Mouse (Mus musculus) liver, embryonic 13.5 days (tissue): ENCODE measurements around the gene Sort1. TPM values are rescaled to one million over a fixed set of nuclear protein-coding genes. Genes with fewer than 3 reads are reported as not detected.

ENCODE experiments used
- ATAC-seq: fragments of 200-750 bp; cut with Nextera tagmentation; 2 replicates; pipeline ENCODE4 v1.8.0; 2017; ENCODE audit warnings: low read depth, mild to moderate bottlenecking, moderate number of reproducible peaks, moderate library complexity
- DNase-seq: peaks from one replicate; pipeline ENCODE4 v3.0.0; 2022
- H3K27ac ChIP-seq: fragments of 300-500 bp; sonication (generic); 2 replicates; pipeline ENCODE4 v1.5.1; 2015; ENCODE audit warnings: moderate library complexity, mild to moderate bottlenecking, inconsistent platforms
- H3K27me3 ChIP-seq: fragments of 300-500 bp; sonication (generic); 2 replicates; pipeline ENCODE4 v1.6.1; 2015; ENCODE audit warnings: mild to moderate bottlenecking, inconsistent platforms
- H3K36me3 ChIP-seq: fragments of 300-500 bp; sonication (generic); 2 replicates; pipeline ENCODE4 v1.6.1; 2015; ENCODE audit warnings: mild to moderate bottlenecking, inconsistent platforms
- H3K4me1 ChIP-seq: fragments of 300-500 bp; sonication (generic); replicated peaks from 2 replicates; pipeline ENCODE4 v1.6.1; 2015; ENCODE audit warnings: inconsistent platforms
- H3K4me2 ChIP-seq: fragments of 300-500 bp; sonication (generic); 2 replicates; pipeline ENCODE4 v1.6.1; 2015; ENCODE audit warnings: inconsistent platforms, mild to moderate bottlenecking, moderate library complexity
- H3K4me3 ChIP-seq: fragments of 300-500 bp; sonication (generic); replicated peaks from 2 replicates; pipeline ENCODE4 v1.5.1; 2015; ENCODE audit warnings: mild to moderate bottlenecking, inconsistent platforms
- H3K9ac ChIP-seq: fragments of 300-500 bp; sonication (generic); 2 replicates; pipeline ENCODE4 v1.6.1; 2015; ENCODE audit warnings: mild to moderate bottlenecking, inconsistent platforms
- H3K9me3 ChIP-seq: fragments of 300-500 bp; sonication (generic); replicated peaks from 2 replicates; pipeline ENCODE4 v1.6.1; 2016; ENCODE audit warnings: inconsistent platforms
- WGBS: fragments of 180-500 bp; shearing (Covaris S2); methylation state at CpG from one replicate; pipeline ENCODE4 v1.1.7; 2015; ENCODE audit not compliant: insufficient replicate concordance; 5-methylcytosine and 5-hydroxymethylcytosine counted together
- polyA plus RNA-seq: library from polyadenylated mRNA; unstranded; fragments of >200 nt; fragmentation: Nextera tagmentation; extraction: Ambion mirVana; gene quantifications from 2 replicates; pipeline ENCODE4 v1.2.1, GENCODE M21; 2015

The Sort1 gene
- polyA plus RNA-seq, 1 experiment from 2014 or later = 2.6 TPM

DNA sequence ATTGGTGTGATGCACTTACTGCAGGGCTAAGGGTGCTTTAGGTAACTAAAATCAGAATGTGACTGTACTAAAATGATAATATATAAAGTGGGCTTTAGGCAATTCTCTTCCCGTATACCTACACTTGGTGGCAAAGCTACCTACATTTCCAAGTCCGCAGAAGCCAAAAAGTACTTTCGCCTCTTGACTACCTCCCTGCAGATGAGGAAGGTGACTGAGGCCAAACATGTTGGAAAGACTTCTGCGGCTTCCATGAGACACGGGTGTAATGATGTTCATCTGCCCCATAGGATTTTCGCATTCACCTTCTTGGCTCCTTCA, 681 bp upstream of the Sort1 start:
- Histone ChIP-seq H3K36me3 (peaks cover 10% of the 10 kb centered on the region), H3K9me3 (no peaks in the 10 kb centered on the region), H3K27me3 (peaks cover 25% of the 10 kb centered on the region), H3K4me2 (peak overlapping the region; percentile 94), H3K27ac (0 out of 2 replicates have a peak overlapping the region, but pooled peaks have one; percentile 16), H3K4me3 (peak overlapping the region; percentile 74), H3K4me1 (peaks cover 44% of the 10 kb centered on the region), H3K9ac (peak overlapping the region; percentile 72)
- WGBS = 19% methylated on average over 6 of the region's 6 CpGs
- ATAC-seq (no peak), DNase-seq (no peak)

DNA sequence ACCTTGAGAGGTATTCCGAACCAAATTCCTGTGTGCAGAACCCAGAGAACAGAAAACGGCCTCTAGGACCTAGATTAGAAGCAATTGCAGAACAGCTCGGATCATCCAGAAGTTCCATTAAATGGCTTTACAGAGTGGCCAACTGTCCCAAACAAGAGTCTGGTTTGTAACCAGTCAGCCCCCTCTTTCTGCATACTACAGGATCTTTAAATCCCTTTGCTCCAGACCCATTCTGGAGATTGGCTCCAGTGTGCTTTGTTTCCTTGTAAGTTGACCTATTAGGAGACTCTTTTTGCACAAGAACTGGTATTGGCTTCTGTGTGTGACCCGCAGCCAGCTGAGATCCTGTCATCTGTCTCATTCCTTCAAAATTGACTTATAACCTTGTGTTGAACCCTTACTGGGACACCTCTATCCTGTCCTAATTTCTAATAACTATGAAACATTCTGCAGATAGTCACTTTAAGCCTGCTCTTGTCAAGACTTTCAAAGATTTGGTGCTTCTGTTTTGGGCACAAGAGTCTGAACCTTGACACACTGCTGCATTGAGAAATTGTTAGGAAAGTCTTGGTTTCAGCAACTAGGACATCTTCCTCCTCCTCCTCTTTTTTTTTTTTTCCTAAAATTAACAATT, 1.3 kb downstream of the Sort1 start:
- Histone ChIP-seq H3K4me2 (peak overlapping the region; percentile 94), H3K36me3 (peaks cover under 1% of the 10 kb centered on the region; the same call in 1 of the 2 replicates), H3K4me1 (peaks cover 63% of the 10 kb centered on the region), H3K4me3 (peak overlapping the region; percentile 74), H3K9ac (no peak overlapping the region), H3K27me3 (peaks cover 25% of the 10 kb centered on the region), H3K27ac (no peak overlapping the region), H3K9me3 (no peaks in the 10 kb centered on the region)
- WGBS = 64% methylated on average over 4 of the region's 4 CpGs
- no peak for DNase-seq
- no peak for ATAC-seq

DNA sequence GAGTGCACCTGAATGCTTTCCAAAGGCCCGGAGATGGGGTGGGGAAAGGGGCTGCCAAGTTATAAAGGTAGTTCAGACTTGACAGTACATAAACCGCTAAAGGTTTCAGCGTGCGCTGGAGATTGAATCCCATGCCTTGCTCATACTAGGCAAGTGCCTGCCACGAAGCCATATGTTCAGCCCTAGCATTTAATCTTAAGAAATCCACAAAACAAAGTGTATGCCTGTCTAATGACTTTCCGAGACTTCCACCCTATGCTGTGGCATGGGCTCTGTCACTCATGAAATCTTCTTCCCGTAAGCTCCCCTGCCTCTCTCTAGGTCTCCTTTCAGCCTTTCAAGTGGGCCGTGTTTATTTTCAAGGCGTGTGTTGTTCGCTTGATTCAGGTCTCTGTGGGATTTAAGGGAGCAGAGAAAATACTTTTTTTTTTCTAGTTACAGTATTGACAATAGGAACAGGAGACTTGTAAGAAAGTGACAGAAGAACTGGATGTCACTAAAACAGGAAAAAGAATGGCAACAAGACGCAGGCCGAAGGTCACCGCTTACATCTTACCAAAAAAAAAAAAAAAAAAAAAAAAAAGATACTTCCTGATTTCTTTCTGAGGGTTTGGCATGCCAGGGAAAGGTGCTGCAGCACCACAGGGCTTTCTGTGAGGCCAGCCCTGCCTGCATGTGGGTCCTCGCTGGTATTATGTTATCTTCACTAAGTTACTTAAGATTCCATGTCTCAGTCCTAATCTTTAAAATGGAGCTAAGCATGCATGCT, 3.0 kb downstream of the Sort1 start:
- no peak overlapping the region for H3K27ac ChIP-seq
- no peak overlapping the region for H3K4me3 ChIP-seq
- no peak for DNase-seq
- no peak for ATAC-seq
- H3K9ac ChIP-seq = peak overlapping the region; percentile 4; the same call in 1 of the 2 replicates
- H3K36me3 ChIP-seq = no peaks in the 10 kb centered on the region
- peaks cover 25% of the 10 kb centered on the region for H3K27me3 ChIP-seq
- H3K4me1 ChIP-seq = peaks cover 76% of the 10 kb centered on the region
- H3K4me2 ChIP-seq = peak overlapping the region; percentile 25
- no peaks in the 10 kb centered on the region for H3K9me3 ChIP-seq
- 53% methylated on average over 14 of the region's 14 CpGs for WGBS

- peak overlapping the region; percentile 25 for H3K4me2 ChIP-seq
- WGBS = 61% methylated on average over 17 of the region's 17 CpGs
- peaks cover 75% of the 10 kb centered on the region for H3K4me1 ChIP-seq
- H3K4me3 ChIP-seq = no peak overlapping the region
- ATAC-seq (peak; percentile 20), DNase-seq (no peak)
- H3K27ac ChIP-seq = peak overlapping the region; percentile 53
- no peaks in the 10 kb centered on the region for H3K36me3 ChIP-seq
- H3K27me3 ChIP-seq = peaks cover 25% of the 10 kb centered on the region
- H3K9ac ChIP-seq = peak overlapping the region; percentile 23; the same call in 1 of the 2 replicates
- H3K9me3 ChIP-seq = no peaks in the 10 kb centered on the region
These were observed 4.2 kb downstream of the Sort1 start for GRCm38 (mm10) chr3:108287811-108288805.

GRCm38 (mm10) chr3:108289311-108290130, 5.6 kb downstream of the Sort1 start:
- no peak overlapping the region for H3K9ac ChIP-seq
- H3K36me3 ChIP-seq = no peaks in the 10 kb centered on the region
- peaks cover 11% of the 10 kb centered on the region for H3K27me3 ChIP-seq
- H3K27ac ChIP-seq = no peak overlapping the region
- 59% methylated on average over 13 of the region's 13 CpGs for WGBS
- DNase-seq (no peak), ATAC-seq (no peak)
- H3K9me3 ChIP-seq = no peaks in the 10 kb centered on the region
- H3K4me2 ChIP-seq = no peak overlapping the region
- H3K4me1 ChIP-seq = peaks cover 71% of the 10 kb centered on the region
- no peak overlapping the region for H3K4me3 ChIP-seq

- Histone ChIP-seq H3K9ac (no peak overlapping the region), H3K27me3 (0 out of 2 replicates have a peak, but pooled peaks cover 3% of the 10 kb centered on the region), H3K4me1 (peaks cover 78% of the 10 kb centered on the region), H3K36me3 (no peaks in the 10 kb centered on the region), H3K4me2 (no peak overlapping the region), H3K4me3 (no peak overlapping the region), H3K27ac (no peak overlapping the region), H3K9me3 (no peaks in the 10 kb centered on the region)
- ATAC-seq = no peak
- no peak for DNase-seq
- WGBS = 68% methylated on average over 17 of the region's 17 CpGs
These were observed 7.3 kb downstream of the Sort1 start for GRCm38 (mm10) chr3:108291036-108291799.

DNA sequence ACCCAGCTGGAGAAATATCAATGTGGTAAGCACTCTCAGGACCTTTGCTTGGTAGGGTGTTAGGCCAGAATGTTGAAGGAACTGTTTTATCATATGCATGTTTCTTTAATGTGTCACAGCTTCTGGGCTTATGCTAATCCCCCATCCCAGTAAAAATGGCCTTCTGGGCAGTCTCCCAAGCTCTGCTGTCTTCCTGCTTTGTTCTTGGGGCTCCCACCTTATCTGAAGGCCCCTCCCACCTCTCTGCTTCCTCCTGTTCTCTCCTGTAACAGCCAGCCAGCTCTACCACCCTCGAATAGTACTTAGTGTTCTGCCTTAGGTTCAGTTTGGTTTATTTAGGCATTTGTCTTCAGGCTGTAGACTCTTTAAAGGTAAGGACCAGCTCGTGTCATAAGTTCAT, 10.5 kb downstream of the Sort1 start:
- H3K27me3 ChIP-seq = no peaks in the 10 kb centered on the region
- H3K4me1 ChIP-seq = peaks cover 76% of the 10 kb centered on the region
- WGBS = 8% methylated on average over 2 of the region's 2 CpGs
- peak overlapping the region; percentile 44; the same call in 1 of the 2 replicates for H3K27ac ChIP-seq
- H3K4me2 ChIP-seq = peak overlapping the region; percentile 2; the same call in 1 of the 2 replicates
- H3K4me3 ChIP-seq = no peak overlapping the region
- H3K36me3 ChIP-seq = no peaks in the 10 kb centered on the region
- no peak overlapping the region for H3K9ac ChIP-seq
- no peaks in the 10 kb centered on the region for H3K9me3 ChIP-seq
- DNase-seq = no peak
- ATAC-seq = no peak

- Histone ChIP-seq H3K27me3 (no peaks in the 10 kb centered on the region), H3K4me1 (peaks cover 70% of the 10 kb centered on the region), H3K36me3 (no peaks in the 10 kb centered on the region), H3K4me2 (peak overlapping the region; percentile 68), H3K9me3 (no peaks in the 10 kb centered on the region), H3K9ac (peak overlapping the region; percentile 58; the same call in 1 of the 2 replicates), H3K4me3 (peak overlapping the region; percentile 33), H3K27ac (peak overlapping the region; percentile 81)
- 33% methylated on average over 14 of the region's 14 CpGs for WGBS
- DNase-seq = no peak
- ATAC-seq = no peak; the same call in 1 of the 2 replicates
These were observed 11.7 kb downstream of the Sort1 start for GRCm38 (mm10) chr3:108295379-108296219.

GRCm38 (mm10) chr3:108296220-108297049, 12.6 kb downstream of the Sort1 start:
- H3K9ac ChIP-seq = peak overlapping the region; percentile 58
- H3K36me3 ChIP-seq = no peaks in the 10 kb centered on the region
- WGBS = 11% methylated on average over 14 of the region's 14 CpGs
- peak overlapping the region; percentile 33 for H3K4me3 ChIP-seq
- H3K4me1 ChIP-seq = peaks cover 64% of the 10 kb centered on the region
- H3K27ac ChIP-seq = peak overlapping the region; percentile 81
- no peaks in the 10 kb centered on the region for H3K9me3 ChIP-seq
- DNase-seq = peak; percentile 63
- no peaks in the 10 kb centered on the region for H3K27me3 ChIP-seq
- peak overlapping the region; percentile 68 for H3K4me2 ChIP-seq
- peak; percentile 84 for ATAC-seq
